Mouse (Mus musculus) adipocyte (in vitro differentiated cells): ENCODE data around the gene Espnl.

ENCODE experiments used
- DNase-seq: peaks from one replicate; pipeline ENCODE4 v3.0.0-alpha.2; 2016; ENCODE audit warnings: low spot score

Gene Espnl

DNA sequence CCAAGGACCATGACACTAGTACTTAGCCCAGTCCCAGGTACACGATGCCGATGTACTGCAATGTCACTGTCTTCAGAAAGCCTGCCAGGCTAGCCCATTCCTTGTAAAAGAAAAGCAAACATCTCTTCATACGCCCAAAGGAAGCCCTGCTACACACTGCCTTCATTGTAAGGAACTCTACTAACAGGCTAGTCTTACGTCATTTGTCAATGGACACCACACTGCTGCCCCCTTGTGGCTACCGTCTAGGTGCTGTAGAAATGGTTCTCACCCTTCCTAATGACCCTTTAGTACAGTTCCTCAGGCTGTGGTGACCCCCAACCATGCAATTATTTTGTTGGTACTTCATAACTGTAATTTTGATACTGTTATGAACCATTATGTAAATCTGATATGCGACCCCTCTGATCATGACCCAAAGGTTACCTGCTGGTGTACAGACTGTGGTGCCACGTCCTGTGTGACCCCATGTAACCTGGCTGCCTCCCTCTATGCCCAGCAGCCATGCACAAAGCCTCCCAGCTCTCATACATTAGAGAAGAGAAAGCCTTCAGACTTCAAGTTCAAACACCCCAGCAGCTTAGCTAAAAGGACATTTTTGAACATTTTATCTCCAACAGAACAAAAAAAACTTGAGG is 58.7 kb downstream of the Espnl start:
- DNase-seq, result peak; percentile 85

DNA sequence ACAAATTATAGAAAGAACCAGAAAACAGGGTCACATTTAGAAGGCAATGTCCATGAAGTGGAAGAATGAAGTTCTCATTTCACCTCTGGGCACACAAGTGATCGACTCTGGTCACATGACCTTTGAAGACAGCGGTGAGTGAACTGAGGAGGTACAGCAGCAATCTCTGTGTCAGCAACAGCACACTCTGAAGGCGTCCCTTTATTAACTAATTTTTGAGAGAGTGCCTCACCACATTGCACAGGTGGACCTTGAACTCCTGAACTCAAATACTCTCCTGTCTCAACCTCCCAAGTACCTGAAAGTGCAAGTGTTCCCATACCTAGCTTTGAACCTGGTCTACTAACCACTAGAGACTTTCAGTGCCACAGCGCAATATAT is 59.2 kb downstream of the Espnl start:
- DNase-seq, result no peak

DNA sequence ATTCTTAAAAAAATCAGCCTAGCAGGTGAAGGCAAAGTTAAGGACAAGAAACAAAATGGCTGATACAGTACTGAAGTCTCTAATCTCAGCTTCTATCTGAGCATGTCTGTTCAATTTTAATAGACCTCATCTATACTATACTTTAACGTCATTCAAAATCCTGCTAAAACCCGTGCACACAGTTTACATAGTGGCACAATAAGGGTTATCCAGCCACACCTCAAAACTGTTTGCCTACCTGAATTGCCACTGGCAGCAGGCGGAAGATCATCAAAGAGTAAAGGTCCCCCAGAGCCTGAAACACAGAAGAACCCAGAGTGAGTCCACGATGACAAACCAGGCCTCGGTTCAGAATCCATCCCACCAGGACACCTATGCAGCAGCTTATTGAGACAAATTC is 68.5 kb downstream of the Espnl start:
- DNase-seq, result no peak

DNA sequence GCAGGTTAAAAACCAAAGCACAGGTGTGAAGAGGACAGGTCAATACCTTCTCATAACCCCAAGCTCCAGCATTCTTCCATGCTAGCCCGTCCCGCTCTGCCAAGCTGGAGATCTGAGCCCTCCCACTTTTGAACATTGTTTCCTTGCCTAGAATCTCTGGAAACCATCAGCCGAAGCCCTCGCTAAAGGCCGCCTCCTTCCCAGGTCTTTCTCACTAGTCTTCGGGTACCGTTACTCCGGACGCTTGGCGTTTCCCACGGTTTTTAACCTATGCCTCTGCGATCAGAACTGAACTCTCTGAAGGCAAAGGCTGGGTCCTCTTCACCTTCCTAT is 76.0 kb downstream of the Espnl start:
- DNase-seq, result peak; percentile 36
